Mouse (Mus musculus) heart, embryonic 16.5 days (tissue): ENCODE results near the gene Tle4. TPM values are rescaled to one million over a fixed set of nuclear protein-coding genes. Genes with fewer than 3 reads are reported as not detected.

Experiments
- ATAC-seq: fragments of 200-750 bp; cut with Nextera tagmentation; replicated peaks from 2 replicates; pipeline ENCODE4 v1.8.0; 2017; ENCODE audit warnings: moderate number of reproducible peaks; ENCODE audit not compliant: insufficient read depth, low FRiP score; ENCODE audit errors: extremely low read depth
- H3K27ac ChIP-seq: fragments of 300-500 bp; sonication (generic); 2 replicates; pipeline ENCODE4 v1.5.1; 2014; ENCODE audit warnings: mild to moderate bottlenecking, low read length, control low read depth, moderate library complexity
- H3K27me3 ChIP-seq: fragments of 300-500 bp; sonication (generic); 2 replicates; pipeline ENCODE4 v1.6.1; 2014; ENCODE audit warnings: low read length, mixed read lengths; ENCODE audit not compliant: control insufficient read depth, insufficient read depth
- H3K36me3 ChIP-seq: fragments of 300-500 bp; sonication (generic); 2 replicates; pipeline ENCODE4 v1.6.1; 2014; ENCODE audit not compliant: control insufficient read depth, insufficient read depth
- H3K4me1 ChIP-seq: fragments of 300-500 bp; sonication (generic); 2 replicates; pipeline ENCODE4 v1.6.1; 2014; ENCODE audit warnings: low read length, mixed read lengths; ENCODE audit not compliant: control insufficient read depth, insufficient read depth
- H3K4me2 ChIP-seq: fragments of 300-500 bp; sonication (generic); 2 replicates; pipeline ENCODE4 v1.6.1; 2014; ENCODE audit warnings: low read depth, mild to moderate bottlenecking, control low read depth, low read length
- H3K4me3 ChIP-seq: fragments of 300-500 bp; sonication (generic); 2 replicates; pipeline ENCODE4 v1.5.1; 2014; ENCODE audit warnings: mild to moderate bottlenecking, control low read depth, low read length
- H3K9ac ChIP-seq: fragments of 300-500 bp; sonication (generic); 2 replicates; pipeline ENCODE4 v1.6.1; 2014; ENCODE audit warnings: low read length, control low read depth
- H3K9me3 ChIP-seq: fragments of 300-500 bp; sonication (generic); replicated peaks from 2 replicates; pipeline ENCODE4 v1.6.1; 2016; ENCODE audit warnings: low read length; ENCODE audit not compliant: control insufficient read depth
- WGBS: fragments of 180-500 bp; shearing (Covaris S2); extraction: QIAGEN DNeasy Blood & Tissue Kit; methylation state at CpG from one replicate; pipeline ENCODE4 v1.1.7; 2014; 5-methylcytosine and 5-hydroxymethylcytosine counted together
- polyA plus RNA-seq: library from polyadenylated mRNA; unstranded; fragments of >200 nt; fragmentation: Nextera tagmentation; extraction: Ambion mirVana; gene quantifications from 2 replicates; pipeline ENCODE4 v1.2.1, GENCODE M21; 2015

The Tle4 gene
- polyA plus RNA-seq, 1 experiment from 2014 or later = 6.0 TPM

- 95% methylated on average over 8 of the region's 8 CpGs for WGBS
- Histone ChIP-seq H3K9me3 (no peaks in the 10 kb centered on the region), H3K27me3 (no peaks in the 10 kb centered on the region), H3K27ac (no peak overlapping the region), H3K9ac (no peak overlapping the region), H3K4me3 (no peak overlapping the region), H3K4me2 (no peak overlapping the region), H3K4me1 (peaks cover 4% of the 10 kb centered on the region), H3K36me3 (no peaks in the 10 kb centered on the region)
- no peak for ATAC-seq
These were observed 50.6 kb downstream of the Tle4 start for GRCm38 (mm10) chr19:14547133-14547842.

GRCm38 (mm10) chr19:14545485-14545884 is 52.4 kb downstream of the Tle4 start:
- Histone ChIP-seq H3K36me3 (no peaks in the 10 kb centered on the region), H3K27me3 (no peaks in the 10 kb centered on the region), H3K4me3 (no peak overlapping the region), H3K4me2 (no peak overlapping the region), H3K27ac (no peak overlapping the region), H3K4me1 (peaks cover 4% of the 10 kb centered on the region), H3K9me3 (no peaks in the 10 kb centered on the region), H3K9ac (no peak overlapping the region)
- 70% methylated on average over 1 of the region's 1 CpGs for WGBS
- no peak for ATAC-seq

- H3K9ac ChIP-seq = no peak overlapping the region
- H3K9me3 ChIP-seq = no peaks in the 10 kb centered on the region
- 72% methylated on average over 1 of the region's 1 CpGs for WGBS
- no peak for ATAC-seq
- H3K27ac ChIP-seq = no peak overlapping the region
- H3K36me3 ChIP-seq = no peaks in the 10 kb centered on the region
- H3K4me1 ChIP-seq = peaks cover 4% of the 10 kb centered on the region
- no peak overlapping the region for H3K4me2 ChIP-seq
- H3K27me3 ChIP-seq = no peaks in the 10 kb centered on the region
- no peak overlapping the region for H3K4me3 ChIP-seq
These were observed 54.5 kb downstream of the Tle4 start for GRCm38 (mm10) chr19:14543305-14543704.

- Histone ChIP-seq H3K36me3 (no peaks in the 10 kb centered on the region), H3K4me3 (no peak overlapping the region), H3K9ac (no peak overlapping the region), H3K4me2 (no peak overlapping the region), H3K27ac (no peak overlapping the region), H3K9me3 (no peaks in the 10 kb centered on the region), H3K27me3 (no peaks in the 10 kb centered on the region), H3K4me1 (peaks cover 3% of the 10 kb centered on the region)
- WGBS = 86% methylated on average over 3 of the region's 3 CpGs
- no peak for ATAC-seq
These were observed 57.2 kb downstream of the Tle4 start for GRCm38 (mm10) chr19:14540678-14541077.

- no peak overlapping the region for H3K9ac ChIP-seq
- no peaks in the 10 kb centered on the region for H3K36me3 ChIP-seq
- no peak overlapping the region for H3K4me3 ChIP-seq
- no peak overlapping the region for H3K27ac ChIP-seq
- WGBS = 91% methylated on average over 2 of the region's 2 CpGs
- ATAC-seq = no peak
- H3K4me1 ChIP-seq = no peaks in the 10 kb centered on the region
- no peaks in the 10 kb centered on the region for H3K9me3 ChIP-seq
- H3K27me3 ChIP-seq = no peaks in the 10 kb centered on the region
- H3K4me2 ChIP-seq = no peak overlapping the region
These were observed 61.2 kb downstream of the Tle4 start for GRCm38 (mm10) chr19:14536676-14537075.

- no peaks in the 10 kb centered on the region for H3K9me3 ChIP-seq
- no peaks in the 10 kb centered on the region for H3K36me3 ChIP-seq
- H3K4me2 ChIP-seq = no peak overlapping the region
- H3K9ac ChIP-seq = no peak overlapping the region
- no peak overlapping the region for H3K4me3 ChIP-seq
- no peaks in the 10 kb centered on the region for H3K27me3 ChIP-seq
- ATAC-seq = no peak
- H3K4me1 ChIP-seq = no peaks in the 10 kb centered on the region
- H3K27ac ChIP-seq = no peak overlapping the region
These were observed 63.4 kb downstream of the Tle4 start for GRCm38 (mm10) chr19:14534447-14534846.

GRCm38 (mm10) chr19:14532861-14533260 is 65.0 kb downstream of the Tle4 start:
- H3K4me1 ChIP-seq = no peaks in the 10 kb centered on the region
- WGBS = 97% methylated on average over 6 of the region's 6 CpGs
- H3K4me3 ChIP-seq = no peak overlapping the region
- no peak overlapping the region for H3K27ac ChIP-seq
- ATAC-seq = no peak
- H3K9ac ChIP-seq = no peak overlapping the region
- H3K27me3 ChIP-seq = no peaks in the 10 kb centered on the region
- H3K4me2 ChIP-seq = no peak overlapping the region
- H3K36me3 ChIP-seq = no peaks in the 10 kb centered on the region
- no peaks in the 10 kb centered on the region for H3K9me3 ChIP-seq

GRCm38 (mm10) chr19:14520098-14520802 is 77.6 kb downstream of the Tle4 start:
- 73% methylated on average over 2 of the region's 2 CpGs for WGBS
- no peak overlapping the region for H3K4me2 ChIP-seq
- no peak for ATAC-seq
- no peaks in the 10 kb centered on the region for H3K9me3 ChIP-seq
- H3K9ac ChIP-seq = no peak overlapping the region
- H3K4me1 ChIP-seq = no peaks in the 10 kb centered on the region
- no peaks in the 10 kb centered on the region for H3K27me3 ChIP-seq
- H3K36me3 ChIP-seq = no peaks in the 10 kb centered on the region; the same call in 1 of the 2 replicates
- no peak overlapping the region for H3K27ac ChIP-seq
- H3K4me3 ChIP-seq = no peak overlapping the region

GRCm38 (mm10) chr19:14519186-14519585 is 78.7 kb downstream of the Tle4 start:
- no peaks in the 10 kb centered on the region for H3K27me3 ChIP-seq
- H3K9ac ChIP-seq = no peak overlapping the region
- H3K4me3 ChIP-seq = no peak overlapping the region
- WGBS = 93% methylated on average over 7 of the region's 7 CpGs
- no peak overlapping the region for H3K4me2 ChIP-seq
- no peaks in the 10 kb centered on the region for H3K9me3 ChIP-seq
- H3K27ac ChIP-seq = no peak overlapping the region
- H3K36me3 ChIP-seq = no peaks in the 10 kb centered on the region; the same call in 1 of the 2 replicates
- ATAC-seq = no peak
- no peaks in the 10 kb centered on the region for H3K4me1 ChIP-seq
